Mouse (Mus musculus) stomach, postnatal 0 days (tissue): Measurements from ENCODE around the gene Kazn.

Experiments
- CTCF ChIP-seq: IDR thresholded peaks from 2 replicates; pipeline ENCODE4 v1.5.1; 2016; ENCODE audit warnings: antibody characterized with exemption, low read depth, mild to moderate bottlenecking, moderate library complexity
- EP300 ChIP-seq: optimal IDR thresholded peaks from 2 replicates; pipeline ENCODE3; 2016; ENCODE audit warnings: antibody characterized with exemption

DNA sequence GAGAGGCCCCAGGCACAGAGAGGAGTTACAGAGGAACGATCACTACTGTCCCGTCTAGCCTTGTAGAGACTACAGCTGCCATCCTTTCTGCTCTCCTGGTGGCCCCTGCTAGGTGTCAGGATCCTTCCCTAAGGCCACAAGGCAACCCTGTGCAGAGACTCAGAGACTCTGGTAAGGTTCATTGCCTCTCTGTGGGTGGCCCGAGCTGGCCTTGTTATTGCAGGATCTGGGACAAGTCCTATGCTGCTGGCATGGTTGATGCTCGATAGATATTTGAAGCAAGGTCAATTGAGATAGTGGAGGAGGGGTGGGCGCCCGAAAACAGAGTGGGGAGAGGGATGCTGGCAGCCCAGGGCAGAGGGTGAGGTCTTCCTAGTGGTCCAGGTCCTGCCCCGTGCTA, 23.4 kb downstream of the Kazn start:
- TF ChIP-seq EP300 (no peak), CTCF (no peak)
